Mouse (Mus musculus) cerebellum, postnatal 25 days (tissue): Measurements from ENCODE around the gene Cacna1f.

Experiments used
- DNase-seq, 2 experiments: peaks; one replicate each; pipeline ENCODE4 v3.0.0; 2021; ENCODE audit warnings: mixed read lengths in 2 of 2

Gene Cacna1f

DNA sequence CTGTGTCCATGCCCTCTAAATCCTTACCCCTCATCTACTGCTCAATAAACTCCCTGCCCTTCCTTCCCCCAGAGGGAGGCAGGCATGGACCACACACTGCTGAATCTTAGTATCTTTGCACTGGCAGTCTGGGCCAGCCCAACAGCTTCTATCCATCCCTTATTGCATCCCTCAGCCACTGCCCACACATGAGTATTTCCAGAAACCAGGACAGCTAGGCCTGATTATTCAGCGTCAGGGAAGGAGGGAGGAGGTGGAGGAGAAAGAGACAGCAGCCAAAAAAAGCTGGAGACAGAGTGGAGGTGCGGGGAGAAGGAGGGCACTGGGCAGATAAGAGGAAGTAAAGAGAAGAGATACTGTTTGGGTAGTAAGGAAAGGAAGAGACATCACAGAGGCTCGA is 28.2 kb downstream of the Cacna1f start:
- no peak for DNase-seq

DNA sequence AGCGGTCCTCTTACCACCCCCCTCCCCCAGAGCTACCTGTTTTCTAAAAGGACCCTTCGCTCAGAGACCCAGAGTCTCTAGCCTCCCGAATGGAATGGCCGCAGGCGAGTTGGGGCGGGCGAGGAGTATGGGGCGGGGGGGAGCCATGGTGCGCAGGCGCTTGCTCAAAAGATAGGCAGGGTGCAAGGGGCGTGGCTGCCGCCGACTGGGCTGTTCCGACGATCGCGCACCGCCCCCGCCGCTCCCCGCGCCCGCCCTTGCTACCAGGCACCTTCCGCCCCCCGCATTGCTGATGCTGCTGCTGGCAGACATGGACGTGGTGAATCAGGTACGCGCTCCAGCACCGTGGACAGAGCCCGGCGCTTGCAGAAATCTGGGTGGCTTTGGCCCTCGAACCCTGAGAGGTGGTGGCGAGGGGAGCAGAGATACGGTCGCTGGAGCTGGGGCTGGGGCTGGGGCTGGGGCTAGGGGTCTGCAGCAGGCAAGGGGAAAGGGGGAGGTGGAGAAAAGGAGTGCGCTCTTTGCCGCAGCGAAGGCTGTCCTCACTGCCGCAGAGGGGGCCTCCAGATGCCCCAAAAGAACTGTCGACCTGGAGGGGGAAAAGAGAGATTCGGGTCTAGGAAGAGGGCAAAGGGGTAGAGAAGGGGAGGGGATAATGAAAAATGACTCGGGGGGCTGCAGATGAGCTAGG is 31.7 kb downstream of the Cacna1f start, which contains the start of gene Syp:
Gene Syp, plus strand, starts transcription at position 71 of the 691 bp plus-strand sequence.
- DNase-seq, result peak; percentile 96 to 97

DNA sequence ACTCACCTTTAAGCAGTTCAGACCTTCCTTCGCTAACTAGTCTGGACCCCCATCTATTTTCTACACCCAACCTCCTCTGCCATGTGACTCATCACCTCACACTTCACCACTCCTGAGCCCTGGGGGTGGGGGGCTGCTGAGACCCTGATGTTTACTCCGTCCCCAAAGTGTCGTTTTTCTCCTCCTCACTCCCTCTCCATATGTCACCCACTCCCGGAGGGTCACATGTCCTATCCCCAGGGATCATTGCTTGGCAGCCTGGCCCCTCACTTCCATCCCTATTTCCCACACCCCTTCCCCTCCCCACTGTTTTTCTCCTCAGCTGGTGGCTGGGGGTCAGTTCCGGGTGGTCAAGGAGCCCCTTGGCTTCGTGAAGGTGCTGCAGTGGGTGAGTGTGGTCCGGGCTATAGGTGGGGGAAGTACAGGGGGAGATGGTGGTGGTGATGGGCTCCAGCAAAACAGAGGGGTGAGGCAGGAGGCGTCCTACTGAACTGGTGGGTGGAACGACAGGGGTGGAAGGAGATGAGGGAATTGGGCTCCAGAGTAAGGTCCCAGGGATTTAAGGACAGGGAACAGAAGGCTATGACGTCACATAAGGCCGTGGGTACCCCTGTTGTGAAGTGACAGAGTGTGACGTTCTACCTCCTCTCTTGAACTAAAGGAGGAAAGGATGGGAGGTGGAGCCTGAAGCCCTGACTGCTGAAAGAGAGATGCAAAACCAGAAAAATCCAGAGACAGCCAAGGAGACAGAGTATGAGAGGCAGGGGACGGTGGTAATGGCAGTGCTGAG is 32.8 kb downstream of the Cacna1f start:
- DNase-seq, result peak; percentile 34 to 36

DNA sequence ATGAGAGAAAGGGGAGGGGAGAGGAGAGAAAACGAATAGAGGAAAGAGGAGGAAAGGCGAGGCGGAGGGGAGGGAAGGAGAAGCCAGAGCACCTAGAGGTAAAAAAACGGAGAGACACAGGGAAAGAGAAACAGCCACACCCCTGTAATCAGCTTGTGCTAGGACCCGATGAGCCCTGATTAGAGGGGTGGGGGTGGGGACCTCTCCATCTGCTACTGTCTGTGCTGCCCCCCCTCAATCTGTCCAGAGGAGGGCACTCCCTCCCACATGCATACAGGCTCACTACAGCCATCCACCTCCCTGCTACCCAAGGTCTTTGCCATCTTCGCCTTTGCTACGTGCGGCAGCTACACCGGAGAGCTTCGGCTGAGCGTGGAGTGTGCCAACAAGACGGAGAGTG is 33.9 kb downstream of the Cacna1f start:
- peak in 1 of 2 experiments; percentile 37 for DNase-seq

DNA sequence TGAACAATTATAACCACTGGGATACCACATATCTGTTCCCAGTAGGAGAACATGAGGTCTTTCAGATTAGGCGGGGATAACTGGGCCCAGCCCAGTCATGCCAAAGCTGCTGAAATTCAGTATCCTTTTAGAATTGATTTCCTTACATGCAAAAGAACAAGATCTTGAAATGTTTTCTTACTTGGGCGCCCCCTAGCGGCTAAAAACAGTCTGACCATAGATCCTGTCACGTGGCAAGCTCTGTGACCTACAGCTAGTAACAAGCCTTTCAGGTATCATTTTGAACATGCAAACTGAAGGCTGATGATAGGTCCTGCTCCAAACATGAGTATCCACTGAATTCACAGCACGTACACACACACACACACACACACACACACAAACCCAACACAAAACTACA is 38.5 kb downstream of the Cacna1f start:
- DNase-seq, result peak; percentile 80 to 88

DNA sequence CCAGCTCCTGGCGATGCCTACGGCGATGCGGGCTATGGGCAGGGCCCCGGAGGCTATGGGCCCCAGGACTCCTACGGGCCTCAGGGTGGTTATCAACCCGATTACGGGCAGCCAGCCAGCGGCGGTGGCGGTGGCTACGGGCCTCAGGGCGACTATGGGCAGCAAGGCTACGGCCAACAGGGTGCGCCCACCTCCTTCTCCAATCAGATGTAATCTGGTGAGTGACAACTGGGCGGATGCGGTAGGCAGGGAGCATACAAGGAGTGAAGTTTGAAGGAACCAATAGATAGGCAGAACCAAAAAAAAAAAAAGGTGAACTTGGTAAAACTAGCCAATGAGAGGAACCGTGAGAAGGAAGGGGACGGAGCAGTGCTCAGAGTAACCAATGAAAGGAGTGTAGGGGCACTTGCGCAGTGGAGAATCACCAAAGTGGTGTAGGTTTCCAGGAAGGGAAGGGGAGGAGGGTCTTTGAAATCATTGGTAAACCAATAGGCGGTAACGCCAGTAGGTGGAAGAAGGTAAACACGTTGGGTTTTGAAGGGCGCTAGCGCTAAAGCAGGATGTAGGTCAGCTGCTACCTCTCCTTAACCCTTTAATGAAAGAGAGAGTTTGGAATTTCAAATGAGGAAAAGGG is 41.9 kb downstream of the Cacna1f start:
- peak; percentile 54 to 72 for DNase-seq

DNA sequence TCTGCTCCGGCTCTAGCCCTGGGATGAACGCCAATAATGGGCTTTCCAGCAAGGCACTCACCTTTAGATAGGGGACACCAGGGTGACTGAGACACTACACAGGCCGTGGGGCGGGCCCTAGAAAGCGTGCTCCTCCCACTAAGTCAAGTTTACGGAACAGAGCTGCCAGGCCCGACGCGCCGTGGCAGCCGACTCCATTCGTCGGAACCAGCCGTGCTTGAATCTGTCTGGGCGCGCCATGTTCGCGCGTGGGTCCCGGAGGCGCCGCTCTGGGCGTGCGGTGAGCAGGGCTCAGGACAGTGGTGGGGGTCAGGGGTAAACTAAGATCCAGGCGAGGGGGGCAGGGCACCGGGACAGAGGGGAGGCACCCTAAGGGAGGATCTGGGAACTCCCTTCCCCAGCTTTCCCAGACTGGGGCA is 50.3 kb downstream of the Cacna1f start, which contains the start of gene Prickle3:
Gene Prickle3, plus strand, starts transcription at position 40 of the 419 bp plus-strand sequence.
- peak in 1 of 2 experiments; percentile 46 for DNase-seq

DNA sequence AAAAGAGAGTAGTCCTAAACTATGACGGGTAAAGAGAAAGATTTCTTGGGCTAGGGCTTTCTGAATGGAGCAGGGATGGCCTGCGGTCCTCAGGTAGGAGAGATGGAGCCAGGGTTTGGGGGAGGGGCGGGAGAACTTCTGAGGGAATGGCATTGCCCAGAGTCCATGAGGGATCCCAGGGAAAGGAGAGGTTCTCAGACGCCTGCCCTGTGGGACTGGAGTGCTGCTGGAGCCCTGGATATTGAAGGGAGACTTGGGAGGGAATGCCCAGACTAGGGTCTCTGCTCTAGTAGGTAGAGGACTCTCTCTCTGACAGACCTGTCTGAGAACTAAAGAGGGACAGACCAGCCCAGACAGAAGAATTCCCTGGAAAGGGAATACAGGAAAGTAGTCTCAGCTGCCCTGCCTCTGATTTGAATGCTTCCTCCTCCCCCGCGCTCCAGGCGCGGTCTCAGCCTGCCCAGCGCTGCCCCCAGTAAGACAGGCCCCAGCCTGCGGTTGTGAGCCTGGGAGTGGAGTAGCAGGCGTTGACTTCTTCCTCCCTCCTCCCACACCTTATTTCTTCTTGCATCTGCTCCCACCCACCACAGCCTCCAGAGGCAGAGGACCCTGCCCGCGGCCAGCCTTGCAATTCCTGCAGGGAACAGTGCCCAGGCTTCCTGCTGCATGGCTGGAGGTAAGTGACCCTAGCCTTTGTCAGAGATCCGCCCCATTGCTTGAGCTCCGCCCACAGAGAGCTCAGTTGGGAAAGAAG is 51.3 kb downstream of the Cacna1f start:
- DNase-seq, result no peak

DNA sequence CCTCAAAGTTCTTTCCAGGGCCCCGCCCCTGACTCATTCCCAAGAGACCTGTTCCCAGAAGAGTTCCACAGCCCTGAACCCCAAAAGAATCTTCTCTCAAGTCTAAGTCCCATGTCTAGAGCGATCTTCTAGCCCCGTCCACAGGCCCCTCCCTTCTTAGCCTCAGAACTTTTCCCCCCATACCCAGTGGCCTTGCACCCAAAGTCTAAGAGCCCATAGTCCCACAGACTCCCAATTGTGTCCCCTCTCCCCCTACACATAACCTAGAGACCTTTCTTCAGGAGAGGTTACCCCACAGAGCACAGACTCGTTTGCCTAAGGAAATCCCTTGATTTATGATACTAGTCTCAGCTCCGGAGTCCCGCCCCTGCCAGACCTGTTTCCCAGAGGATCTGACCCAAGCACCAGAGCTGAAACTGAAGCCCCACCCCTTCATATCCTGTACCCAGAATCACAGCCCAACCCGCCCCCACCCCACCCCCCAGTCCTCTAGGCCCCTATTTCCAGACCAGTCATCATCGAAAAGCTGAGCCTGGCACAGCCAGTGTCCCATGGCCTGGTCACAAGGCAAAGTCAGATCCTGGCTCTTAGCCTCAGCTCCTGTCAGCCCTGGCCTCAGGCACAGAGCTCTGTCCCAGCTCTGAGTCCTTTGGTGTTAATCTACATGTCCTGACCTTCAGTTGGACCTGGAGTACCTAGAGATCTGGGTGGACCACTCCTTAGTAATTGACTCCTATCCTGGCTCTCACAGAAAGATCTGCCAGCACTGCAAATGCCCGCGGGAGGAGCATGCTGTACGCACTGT is 52.1 kb downstream of the Cacna1f start:
- DNase-seq, result no peak

DNA sequence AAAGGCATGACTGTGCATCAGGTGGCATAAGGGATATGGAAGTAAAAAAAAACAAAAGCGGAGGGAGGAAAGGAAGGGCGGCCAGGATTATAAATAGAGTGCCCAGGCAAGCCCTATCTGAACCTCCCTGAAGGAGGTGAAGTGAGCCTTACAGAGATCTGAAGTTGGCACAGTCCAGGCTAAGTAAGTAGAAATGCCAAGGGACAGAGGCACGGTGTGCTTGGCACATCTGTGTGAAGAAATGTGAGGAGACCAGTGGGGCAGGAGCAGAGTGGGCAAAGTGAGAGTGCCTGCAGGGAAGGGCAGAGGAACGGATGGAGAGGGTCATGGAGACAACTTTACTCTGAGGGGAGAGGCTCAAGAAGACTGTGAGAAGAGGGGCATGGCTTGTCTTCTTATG is 54.2 kb downstream of the Cacna1f start:
- DNase-seq, result no peak

DNA sequence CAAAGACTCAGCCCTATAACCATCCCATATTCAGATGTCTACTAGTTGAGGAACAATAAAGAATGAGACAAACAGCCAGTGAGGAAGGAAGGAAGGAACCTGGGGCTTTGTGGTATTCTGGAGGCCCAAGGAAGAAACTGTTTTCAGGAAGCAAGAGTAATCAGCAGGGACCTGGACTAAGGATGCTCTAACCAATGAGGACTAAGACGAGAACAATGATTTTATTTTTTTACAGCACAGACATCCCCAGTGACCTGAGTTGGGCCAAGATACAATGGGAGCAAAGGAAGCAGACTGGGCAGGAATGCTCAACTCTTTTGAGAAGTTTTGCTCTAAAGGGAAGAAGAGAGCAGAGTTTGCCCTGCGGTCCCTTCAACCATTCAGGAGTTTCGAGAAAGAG is 56.1 kb downstream of the Cacna1f start:
- DNase-seq, result no peak

DNA sequence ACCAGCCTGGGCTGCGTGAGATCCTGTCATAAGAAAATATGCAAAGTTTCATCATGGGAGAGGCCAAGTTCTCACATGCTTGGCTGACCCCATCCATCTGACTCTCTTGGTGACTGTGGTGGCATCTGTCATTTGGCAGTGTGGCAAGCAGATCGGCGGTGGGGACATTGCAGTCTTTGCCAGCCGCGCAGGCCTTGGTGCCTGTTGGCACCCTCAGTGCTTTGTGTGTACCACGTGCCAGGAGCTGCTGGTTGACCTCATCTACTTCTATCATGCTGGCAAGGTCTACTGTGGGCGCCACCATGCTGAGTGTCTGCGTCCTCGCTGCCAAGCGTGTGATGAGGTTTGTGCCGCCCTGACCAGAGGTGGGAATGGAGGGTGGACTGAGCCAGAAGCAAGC is 57.9 kb downstream of the Cacna1f start:
- DNase-seq, result peak; percentile 72 to 81

DNA sequence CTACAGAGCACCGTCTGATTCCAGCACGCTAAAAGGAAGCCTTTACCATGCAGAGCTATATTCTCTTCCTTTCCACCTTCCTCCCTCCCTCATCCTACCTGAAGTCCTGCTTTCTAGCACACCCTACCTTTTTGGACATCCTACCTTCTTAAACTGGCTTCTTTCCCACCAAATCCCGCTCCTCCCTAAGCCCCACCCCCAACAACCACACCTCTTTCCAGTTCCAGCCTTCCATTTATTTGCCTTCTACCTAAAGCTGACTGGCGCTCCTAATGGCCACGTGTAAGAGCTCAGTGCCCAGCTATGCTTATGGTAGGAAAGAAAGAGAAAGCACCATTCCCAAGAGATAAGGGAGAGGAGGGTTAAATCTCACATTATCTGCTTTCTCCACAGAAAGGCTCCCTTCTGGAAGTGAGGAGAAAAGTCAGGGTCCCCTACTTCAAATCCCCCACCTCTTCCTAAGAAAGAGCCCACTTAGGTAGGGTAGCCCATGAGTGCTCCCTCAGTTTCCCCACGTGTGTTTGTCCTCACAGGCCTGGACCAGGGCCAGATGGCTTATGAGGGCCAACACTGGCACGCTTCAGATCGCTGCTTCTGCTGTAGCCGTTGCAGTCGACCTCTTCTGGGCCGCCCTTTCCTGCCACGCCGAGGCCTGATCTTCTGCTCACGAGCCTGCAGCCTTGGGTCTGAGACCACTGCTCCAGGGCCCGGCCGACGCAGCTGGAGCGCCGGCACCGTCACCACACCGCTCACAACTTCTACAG is 59.0 kb downstream of the Cacna1f start:
- no peak for DNase-seq

DNA sequence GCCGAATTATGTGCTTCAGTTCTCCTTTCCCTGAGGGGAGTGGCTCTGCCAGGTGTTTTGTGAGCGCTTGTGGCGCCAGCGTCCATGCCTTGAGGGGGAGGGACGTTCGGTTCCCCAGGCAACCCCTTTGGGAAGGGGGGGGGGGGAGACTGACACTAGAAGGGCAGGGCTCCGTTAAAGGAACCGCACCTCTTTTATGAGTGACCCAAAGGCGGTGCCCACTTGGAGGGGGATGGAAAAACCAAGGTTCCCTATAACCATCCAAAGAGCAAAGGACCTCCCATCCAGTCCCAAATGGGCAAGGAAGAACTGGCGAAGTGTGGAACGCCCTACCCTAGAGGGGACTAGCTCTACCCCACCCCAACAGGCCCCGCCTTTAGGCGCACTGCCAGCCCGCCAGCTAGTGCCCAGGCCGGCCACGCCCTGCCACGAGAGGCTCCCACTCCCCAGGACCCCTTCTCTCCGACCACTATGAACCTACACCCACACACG is 63.6 kb downstream of the Cacna1f start:
- peak; percentile 65 to 72 for DNase-seq

DNA sequence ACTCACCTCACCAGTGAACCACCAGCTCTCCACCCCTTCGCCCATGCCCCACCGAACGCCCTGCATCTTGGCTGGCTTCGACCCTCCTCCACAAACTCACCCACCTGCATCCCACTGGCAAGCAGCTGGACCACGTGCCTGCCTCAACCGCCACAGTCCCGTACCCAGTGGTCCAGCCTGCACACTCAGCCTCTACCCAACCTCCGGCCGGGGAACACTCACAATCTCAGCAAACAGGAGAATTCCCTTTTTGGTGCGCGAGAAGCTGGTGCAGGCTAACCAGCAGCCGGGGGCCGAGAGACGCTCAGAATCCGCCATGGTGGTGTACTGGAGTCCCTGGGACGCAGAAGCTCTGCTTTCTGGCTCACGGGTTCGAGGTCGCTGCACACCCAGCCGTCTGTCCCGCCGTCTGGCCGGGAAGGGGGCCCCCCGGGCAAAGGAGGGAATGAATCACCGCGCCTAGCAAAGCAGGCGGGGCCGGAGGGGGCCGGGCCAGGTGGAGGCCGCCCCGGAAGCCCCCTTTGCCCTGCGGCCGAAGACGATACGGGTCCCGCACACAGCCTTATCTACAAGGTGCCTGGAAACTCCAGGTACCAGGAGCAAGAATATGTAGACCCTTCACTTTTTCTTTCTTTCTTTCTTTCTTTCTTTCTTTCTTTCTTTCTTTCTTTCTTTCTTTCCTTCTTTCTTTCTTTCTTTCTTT is 64.2 kb downstream of the Cacna1f start, which contains the start of gene Plp2:
Gene Plp2, minus strand, starts transcription at position 470 of the 703 bp plus-strand sequence.
- DNase-seq, result peak; percentile 26 to 41

DNA sequence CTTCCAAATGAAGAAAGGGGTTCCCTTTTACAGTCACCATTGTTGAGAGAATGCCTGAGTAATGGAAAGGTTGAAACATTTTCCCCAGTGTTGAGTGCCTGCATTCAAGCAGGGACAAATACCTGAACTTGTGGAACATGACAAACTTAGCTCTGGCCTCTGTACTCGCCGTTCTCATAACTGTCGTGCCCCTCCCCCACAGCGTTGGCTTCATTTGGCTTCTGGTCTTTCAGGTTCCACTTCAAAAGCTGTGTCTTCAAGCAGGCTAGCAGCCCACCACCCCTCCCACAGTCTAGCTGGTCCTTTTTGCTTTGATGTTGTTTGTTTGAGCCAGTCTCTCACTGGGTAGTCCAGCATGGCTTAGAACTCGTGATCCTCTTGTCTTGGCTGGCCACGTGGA is 65.9 kb downstream of the Cacna1f start:
- no peak for DNase-seq

DNA sequence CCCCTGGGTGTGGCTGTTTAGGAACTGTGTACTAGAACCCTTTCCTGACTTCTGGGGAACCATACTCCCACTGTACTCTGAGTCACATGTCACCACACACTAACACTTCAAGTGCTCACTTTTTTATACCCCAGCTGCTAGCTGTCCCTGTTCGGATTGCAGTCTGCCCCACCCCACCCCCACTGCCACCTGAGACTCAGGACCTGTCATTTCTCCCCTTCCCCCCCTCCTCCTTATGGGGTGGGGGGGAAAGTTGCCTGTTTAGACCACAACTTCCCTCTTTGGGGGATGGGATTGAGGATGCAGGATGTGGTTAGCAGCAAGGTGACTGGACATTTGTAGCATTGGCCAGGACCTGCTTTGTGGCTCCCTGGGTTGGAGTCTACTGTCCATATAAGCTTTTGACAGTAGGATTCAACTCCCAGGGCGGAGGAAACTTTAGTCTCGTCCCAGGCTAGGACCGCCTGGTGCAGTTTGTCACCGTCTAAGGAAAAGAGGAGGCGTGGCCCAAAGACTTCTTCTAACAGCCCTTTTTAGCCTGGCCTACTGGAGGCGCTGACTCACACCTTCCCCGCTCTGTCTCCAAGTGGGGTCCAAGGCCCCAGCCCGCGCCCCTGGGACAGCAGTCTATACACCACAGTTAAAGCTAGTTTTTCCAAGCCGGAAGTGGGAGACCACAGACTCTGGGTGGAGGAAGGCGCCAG is 66.8 kb downstream of the Cacna1f start:
- DNase-seq, result no peak

DNA sequence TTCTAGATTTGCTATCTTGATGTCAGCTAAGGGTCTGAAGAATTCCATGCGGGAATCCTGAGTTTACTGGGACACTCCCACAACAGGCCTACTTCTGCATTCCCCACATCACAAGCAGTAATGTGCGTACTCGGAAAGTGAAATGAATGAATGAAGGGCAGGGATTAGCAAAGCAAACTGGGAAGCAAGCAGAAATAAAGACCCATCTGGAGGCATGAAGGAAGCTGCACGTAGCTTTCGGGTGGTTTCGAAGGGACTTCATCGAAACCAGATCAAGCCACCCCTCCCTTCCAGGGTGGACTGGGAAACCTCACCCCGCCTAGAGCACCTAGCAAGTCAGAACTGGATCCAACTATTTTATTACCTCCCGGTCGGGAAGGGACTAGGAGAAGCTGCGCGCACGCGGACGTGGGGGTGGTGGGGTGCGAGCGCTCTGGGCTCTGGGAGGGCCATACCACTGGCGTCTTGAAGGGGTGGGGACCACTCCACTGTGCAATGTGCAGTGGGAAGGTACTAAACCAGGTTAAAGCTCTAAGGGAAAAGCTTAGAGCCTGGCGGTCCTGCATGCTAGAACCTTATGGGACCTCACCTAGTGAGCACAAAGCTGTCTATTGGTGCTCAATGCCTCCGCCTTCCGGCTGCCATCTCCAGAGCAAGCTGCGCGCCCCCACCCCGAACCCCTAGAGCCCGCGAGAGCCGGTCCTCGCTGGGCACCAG is 67.6 kb downstream of the Cacna1f start:
- peak in 1 of 2 experiments; percentile 27 for DNase-seq

DNA sequence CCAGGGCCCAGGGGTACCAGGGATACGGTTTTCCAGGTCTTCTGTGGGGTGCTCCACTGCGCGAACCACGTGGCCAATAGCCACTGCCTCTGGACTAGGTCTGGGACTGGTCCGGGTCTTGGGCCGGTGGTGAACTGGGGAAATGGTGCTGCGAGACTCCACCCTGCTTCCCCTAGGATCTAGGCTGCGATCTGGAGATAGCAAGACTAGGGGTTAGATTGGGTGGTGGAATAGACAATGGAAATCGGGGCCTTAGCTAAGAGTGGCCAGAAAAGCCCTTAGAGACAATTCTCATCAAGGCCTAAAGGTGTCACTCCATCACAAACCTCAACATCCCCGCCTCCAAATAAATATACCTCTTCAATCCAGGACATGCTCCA is 68.1 kb downstream of the Cacna1f start:
- DNase-seq, result no peak
